Mouse (Mus musculus): Measurements from ENCODE around the gene Nop14. TPM values are rescaled to one million over a fixed set of nuclear protein-coding genes. Genes with fewer than 3 reads are reported as not detected.
"Not testable (repeated sequence)": the region's sequence is repeated elsewhere in the genome, so short reads cannot be mapped to it uniquely, and the experiment has no call there.

Nop14 gene
- polyA plus RNA-seq, 1 experiment: 9.6 TPM

- no peak overlapping the region for H3K27ac ChIP-seq (ENCODE audit: insufficient read depth, low read depth, low read length)
- H3K4me1 ChIP-seq (ENCODE audit: control insufficient read depth, insufficient read depth, low read length): peaks cover 15% of the 10 kb centered on the region
- H3K36me3 ChIP-seq (ENCODE audit: control insufficient read depth, insufficient read depth, low read length): no peaks in the 10 kb centered on the region
- DNase-seq: no peak
- TF ChIP-seq CTCF (conservative IDR thresholded peaks at IDR 0.05; ENCODE audit: insufficient read depth, insufficient read length, low read depth, low read length) (no peak), POLR2A (IDR thresholded peaks at IDR 0.05; ENCODE audit: low read depth, low read length) (no peak)
- WGBS: 97% methylated on average over 6 of the region's 6 CpGs
- no peak overlapping the region for H3K4me3 ChIP-seq (ENCODE audit: insufficient read depth, low read depth, low read length)
- H3K27me3 ChIP-seq (replicated peaks; ENCODE audit: control insufficient read depth, insufficient read depth, low read length): no peaks in the 10 kb centered on the region
These were observed 67.3 kb downstream of the Nop14 start for GRCm38 (mm10) chr5:34592666-34593065.

- H3K27me3 ChIP-seq (replicated peaks; ENCODE audit: control insufficient read depth, insufficient read depth, low read length); H3K4me3 ChIP-seq (ENCODE audit: insufficient read depth, low read depth, low read length); H3K36me3 ChIP-seq (ENCODE audit: control insufficient read depth, insufficient read depth, low read length); DNase-seq; H3K27ac ChIP-seq (ENCODE audit: insufficient read depth, low read depth, low read length): not testable (repeated sequence)
- peaks cover 15% of the 10 kb centered on the region for H3K4me1 ChIP-seq (ENCODE audit: control insufficient read depth, insufficient read depth, low read length)
- 88% methylated on average over 5 of the region's 5 CpGs for WGBS
These were observed 67.7 kb downstream of the Nop14 start for GRCm38 (mm10) chr5:34592224-34592623.

- DNase-seq: peak; percentile 40
These were observed 68.5 kb downstream of the Nop14 start for GRCm38 (mm10) chr5:34591388-34592004.

GRCm38 (mm10) chr5:34590702-34591101, 69.2 kb downstream of the Nop14 start:
- H3K27me3 ChIP-seq (replicated peaks; ENCODE audit: control insufficient read depth, insufficient read depth, low read length): no peaks in the 10 kb centered on the region
- DNase-seq: no peak
- 80% methylated on average over 4 of the region's 4 CpGs for WGBS
- H3K4me1 ChIP-seq (ENCODE audit: control insufficient read depth, insufficient read depth, low read length): peaks cover 15% of the 10 kb centered on the region
- H3K36me3 ChIP-seq (ENCODE audit: control insufficient read depth, insufficient read depth, low read length): no peaks in the 10 kb centered on the region
- no peak overlapping the region for H3K4me3 ChIP-seq (ENCODE audit: insufficient read depth, low read depth, low read length)
- TF ChIP-seq CTCF (conservative IDR thresholded peaks at IDR 0.05; ENCODE audit: insufficient read depth, insufficient read length, low read depth, low read length) (no peak), POLR2A (IDR thresholded peaks at IDR 0.05; ENCODE audit: low read depth, low read length) (no peak)
- no peak overlapping the region for H3K27ac ChIP-seq (ENCODE audit: insufficient read depth, low read depth, low read length)

More at GRCm38 (mm10) chr5:34591388-34592004, 68.5 kb downstream of the Nop14 start:
- no peaks in the 10 kb centered on the region for H3K36me3 ChIP-seq (ENCODE audit: control insufficient read depth, insufficient read depth, low read length)
- WGBS: 34% methylated on average over 5 of the region's 5 CpGs
- TF ChIP-seq CTCF (conservative IDR thresholded peaks at IDR 0.05; ENCODE audit: insufficient read depth, insufficient read length, low read depth, low read length) (no peak), POLR2A (IDR thresholded peaks at IDR 0.05; ENCODE audit: low read depth, low read length) (no peak)
- H3K27ac ChIP-seq (ENCODE audit: insufficient read depth, low read depth, low read length): peak overlapping the region; percentile 60
- no peak overlapping the region for H3K4me3 ChIP-seq (ENCODE audit: insufficient read depth, low read depth, low read length)
- peaks cover 15% of the 10 kb centered on the region for H3K4me1 ChIP-seq (ENCODE audit: control insufficient read depth, insufficient read depth, low read length)
- H3K27me3 ChIP-seq (replicated peaks; ENCODE audit: control insufficient read depth, insufficient read depth, low read length): no peaks in the 10 kb centered on the region

GRCm38 (mm10) chr5:34590059-34590458, 69.9 kb downstream of the Nop14 start:
- TF ChIP-seq POLR2A (IDR thresholded peaks at IDR 0.05; ENCODE audit: low read depth, low read length) (no peak), CTCF (conservative IDR thresholded peaks at IDR 0.05; ENCODE audit: insufficient read depth, insufficient read length, low read depth, low read length) (no peak)

More at GRCm38 (mm10) chr5:34590059-34590458, 69.9 kb downstream of the Nop14 start:
- Histone ChIP-seq H3K36me3 (ENCODE audit: control insufficient read depth, insufficient read depth, low read length) (no peaks in the 10 kb centered on the region), H3K4me3 (ENCODE audit: insufficient read depth, low read depth, low read length) (no peak overlapping the region), H3K27ac (ENCODE audit: insufficient read depth, low read depth, low read length) (no peak overlapping the region), H3K27me3 (replicated peaks; ENCODE audit: control insufficient read depth, insufficient read depth, low read length) (no peaks in the 10 kb centered on the region), H3K4me1 (ENCODE audit: control insufficient read depth, insufficient read depth, low read length) (peaks cover 17% of the 10 kb centered on the region)
- peak; percentile 78 for DNase-seq
- 29% methylated on average over 5 of the region's 5 CpGs for WGBS

Other genes starting within 250 kb of the Nop14 start
- gene Tnip2, start 146.2 kb downstream of the Nop14 start, polyA plus RNA-seq (2012; rRNA removed): 11.4 and 13.6 TPM in 2 replicates
- gene Sh3bp2, start 134.3 kb downstream of the Nop14 start, polyA plus RNA-seq (2012; rRNA removed): 8.1 and 8.6 TPM in 2 replicates
- 129 and 135 TPM in 2 replicates for gene Add1, start 86.5 kb downstream of the Nop14 start, polyA plus RNA-seq (2012; rRNA removed)
- 55.6 and 77.2 TPM in 2 replicates for gene Mfsd10, start 22.9 kb downstream of the Nop14 start, polyA plus RNA-seq (2012; rRNA removed)
- gene Grk4, start 231 bp upstream of the Nop14 start, polyA plus RNA-seq (2012; rRNA removed): 0.84 and 1.5 TPM in 2 replicates
- 11.4 and 13.1 TPM in 2 replicates for gene Htt, start 101.6 kb upstream of the Nop14 start, polyA plus RNA-seq (2012; rRNA removed)
- 1.1 and 1.8 TPM in 2 replicates for gene Msantd1, start 247.9 kb upstream of the Nop14 start, polyA plus RNA-seq (2012; rRNA removed)